Mouse (Mus musculus) MEL (cell line): ENCODE results near the gene Vegfb.

ENCODE experiments used
- CHD2 ChIP-seq: IDR thresholded peaks from 2 replicates; pipeline ENCODE4 v1.6.1; 2011; ENCODE audit warnings: low read length, improper control_type of control experiment
- CTCF ChIP-seq, 3 experiments: IDR thresholded peaks in 2 of 3; conservative IDR thresholded peaks in 1 of 3; 2 replicates each; pipeline ENCODE4 v1.5.1; 2011 to 2012; ENCODE audit warnings: low read length in 3 of 3, low read depth in 2 of 3, mild to moderate bottlenecking in 2 of 3, improper control_type of control experiment in 1 of 3, inconsistent platforms in 1 of 3, mixed read lengths in 1 of 3, moderate library complexity in 1 of 3; ENCODE audit not compliant: control insufficient read depth in 1 of 3, insufficient read depth in 1 of 3, poor library complexity in 1 of 3, severe bottlenecking in 1 of 3
- GABPA ChIP-seq: IDR thresholded peaks from 2 replicates; pipeline ENCODE4 v1.6.1; 2012; ENCODE audit warnings: low read depth, mild to moderate bottlenecking, inconsistent platforms, low read length, improper control_type of control experiment, moderate library complexity
- MAFK ChIP-seq: IDR thresholded peaks from 2 replicates; pipeline ENCODE4 v1.6.1; 2011; ENCODE audit warnings: low read depth, mild to moderate bottlenecking, low read length, improper control_type of control experiment, borderline replicate concordance
- MEF2A ChIP-seq: IDR thresholded peaks from 2 replicates; pipeline ENCODE4 v1.6.1; 2014; ENCODE audit warnings: low read depth, mild to moderate bottlenecking, inconsistent platforms, low read length, improper control_type of control experiment; ENCODE audit not compliant: poor library complexity, insufficient replicate concordance, severe bottlenecking; ENCODE audit errors: extremely low read depth
- NELFE ChIP-seq: IDR thresholded peaks from 2 replicates; pipeline ENCODE4 v1.6.1; 2011; ENCODE audit warnings: low read depth, low read length, improper control_type of control experiment
- POLR2A ChIP-seq, 2 experiments: IDR thresholded peaks; 2 replicates each; pipeline ENCODE4 v1.6.1; 2011 to 2012; ENCODE audit warnings: low read length in 2 of 2, mild to moderate bottlenecking in 2 of 2, control low read depth in 1 of 2, improper control_type of control experiment in 1 of 2, low read depth in 1 of 2, moderate library complexity in 1 of 2; ENCODE audit not compliant: control insufficient read depth in 1 of 2, insufficient read depth in 1 of 2, poor library complexity in 1 of 2
- SIN3A ChIP-seq: IDR thresholded peaks from 2 replicates; pipeline ENCODE4 v1.6.1; 2012; ENCODE audit warnings: low read length, improper control_type of control experiment, inconsistent platforms

DNA sequence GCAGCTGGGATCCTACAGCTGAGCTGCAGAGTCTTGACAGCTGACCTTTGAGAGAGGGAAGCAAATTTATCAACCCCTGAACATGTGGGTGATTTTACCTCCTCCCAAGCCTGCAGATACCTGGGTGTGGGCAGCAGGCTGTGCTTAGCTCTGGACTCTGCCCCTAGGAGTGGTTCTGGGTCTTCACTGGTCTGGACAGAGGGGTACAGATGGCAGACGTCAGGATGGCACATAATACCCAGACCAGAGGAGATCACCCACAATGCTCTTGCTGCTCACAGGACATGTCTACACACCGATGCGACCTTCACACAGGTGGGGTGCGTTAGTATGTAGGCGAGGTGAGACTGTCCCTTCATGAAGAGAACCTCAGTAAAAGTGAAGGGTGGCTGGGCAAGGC is 37.9 kb downstream of the Vegfb start:
- TF ChIP-seq CHD2 (no peak), MEF2A (no peak), POLR2A (IDR thresholded peaks at IDR 0.05; ENCODE audit: control insufficient read depth in 1 of 2, insufficient read depth in 1 of 2, low read depth in 1 of 2, low read length in 2 of 2, poor library complexity in 1 of 2) (no peak), CTCF (IDR thresholded peaks at IDR 0.05 in 2 of 3, conservative IDR thresholded peaks at IDR 0.05 in 1 of 3; ENCODE audit: control insufficient read depth in 1 of 3, insufficient read depth in 1 of 3, low read depth in 2 of 3, low read length in 3 of 3, poor library complexity in 1 of 3, severe bottlenecking in 1 of 3) (no peak), NELFE (no peak), SIN3A (no peak), GABPA (no peak), MAFK (no peak)
